Mouse (Mus musculus) C2C12 (cell line): ENCODE results near the gene Fbxo17. TPM values are rescaled to one million over a fixed set of nuclear protein-coding genes. Genes with fewer than 3 reads are reported as not detected.

Experiments
- H3K27me3 ChIP-seq: one replicate; pipeline ENCODE4 v1.6.1; 2011; ENCODE audit not compliant: control insufficient read depth, insufficient read depth, insufficient read length
- H3K36me3 ChIP-seq: one replicate; pipeline ENCODE4 v1.6.1; 2011; ENCODE audit not compliant: control insufficient read depth, insufficient read depth
- H3K4me3 ChIP-seq: one replicate; pipeline ENCODE4 v1.5.1; 2011; ENCODE audit warnings: mild to moderate bottlenecking, control low read depth; ENCODE audit not compliant: poor library complexity, insufficient read depth, severe bottlenecking
- H3K79me2 ChIP-seq: one replicate; pipeline ENCODE4 v1.6.1; 2011; ENCODE audit not compliant: control insufficient read depth, insufficient read depth
- H3K79me3 ChIP-seq: one replicate; pipeline ENCODE4 v1.6.1; 2011; ENCODE audit warnings: low read depth, control low read depth
- H3ac ChIP-seq: one replicate; pipeline ENCODE3; 2011; ENCODE audit warnings: low read depth; ENCODE audit not compliant: control insufficient read depth, insufficient read length
- CEBPB ChIP-seq: IDR thresholded peaks from one replicate; pipeline ENCODE4 v1.6.1; 2011; ENCODE audit warnings: low read depth, mild to moderate bottlenecking, control low read depth, moderate library complexity
- CTCF ChIP-seq: IDR thresholded peaks from one replicate; pipeline ENCODE4 v1.5.1; 2011; ENCODE audit not compliant: control insufficient read depth, insufficient read depth, insufficient read length
- FOSL1 ChIP-seq: IDR thresholded peaks from one replicate; pipeline ENCODE4 v1.8.0; 2011; ENCODE audit warnings: mild to moderate bottlenecking, low read length; ENCODE audit not compliant: poor library complexity, insufficient read depth, severe bottlenecking
- MAX ChIP-seq: IDR thresholded peaks from one replicate; pipeline ENCODE4 v1.6.1; 2011; ENCODE audit warnings: mild to moderate bottlenecking, control low read depth
- MYOD1 ChIP-seq: IDR thresholded peaks from one replicate; pipeline ENCODE4 v1.6.1; 2011; ENCODE audit warnings: low read depth; ENCODE audit not compliant: control insufficient read depth, insufficient read length
- MYOG ChIP-seq: IDR thresholded peaks from one replicate; pipeline ENCODE4 v1.6.1; 2011; ENCODE audit not compliant: control insufficient read depth, insufficient read length; ENCODE audit errors: extremely low read depth
- USF1 ChIP-seq: IDR thresholded peaks from one replicate; pipeline ENCODE4 v1.6.1; 2011; ENCODE audit warnings: low read depth, mild to moderate bottlenecking, control low read depth, moderate library complexity
- polyA plus RNA-seq: library from polyadenylated mRNA; unstranded; fragments of >200 nt; fragmentation: generic; extraction: Trizol; gene quantifications from one replicate; pipeline ENCODE4 v1.2.1, GENCODE M21; 2012; ENCODE audit warnings: missing spikeins

The Fbxo17 gene
- polyA plus RNA-seq, 1 experiment, result 9.8 TPM

GRCm38 (mm10) chr7:28780857-28781256, 64.3 kb downstream of the Fbxo17 start:
- TF ChIP-seq FOSL1, result no peak
- no peak for TF ChIP-seq USF1
- no peak for TF ChIP-seq MYOG
- no peak for TF ChIP-seq CEBPB
- no peak for TF ChIP-seq MAX
- no peak for TF ChIP-seq CTCF
- no peak for TF ChIP-seq MYOD1
- Histone ChIP-seq H3K79me3 (no peaks in the 10 kb centered on the region), H3K36me3 (no peaks in the 10 kb centered on the region), H3ac (no peak overlapping the region), H3K79me2 (no peaks in the 10 kb centered on the region), H3K27me3 (no peaks in the 10 kb centered on the region), H3K4me3 (no peak overlapping the region)

DNA sequence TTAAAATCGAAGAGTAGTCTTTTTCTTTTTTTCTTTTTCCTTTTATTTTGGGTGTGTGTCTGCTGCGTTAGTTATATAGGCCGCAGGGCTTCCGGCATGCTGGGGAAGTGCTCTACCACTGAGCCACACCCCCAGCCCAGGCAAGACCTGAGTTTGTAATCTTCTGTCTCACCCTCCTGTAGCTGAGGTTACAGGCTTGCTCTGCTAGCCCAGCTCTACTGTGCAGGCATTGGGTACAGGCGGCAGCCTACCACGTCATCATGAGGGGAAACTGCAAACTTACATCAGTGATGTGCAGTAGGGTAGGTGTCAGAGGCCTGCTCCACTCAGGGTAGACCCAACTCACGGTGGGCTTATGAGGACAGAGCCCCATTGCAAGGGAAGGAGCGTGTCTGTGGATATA, 64.7 kb downstream of the Fbxo17 start:
- no peaks in the 10 kb centered on the region for H3K36me3 ChIP-seq
- H3K79me3 ChIP-seq, result no peaks in the 10 kb centered on the region
- no peak overlapping the region for H3ac ChIP-seq
- H3K27me3 ChIP-seq, result no peaks in the 10 kb centered on the region
- H3K4me3 ChIP-seq, result no peak overlapping the region
- no peaks in the 10 kb centered on the region for H3K79me2 ChIP-seq
- TF ChIP-seq CEBPB (no peak), CTCF (no peak), MYOD1 (no peak), FOSL1 (no peak), MYOG (no peak), MAX (no peak), USF1 (no peak)

GRCm38 (mm10) chr7:28785161-28785560, 68.6 kb downstream of the Fbxo17 start:
- H3K79me2 ChIP-seq, result no peaks in the 10 kb centered on the region
- no peaks in the 10 kb centered on the region for H3K36me3 ChIP-seq
- TF ChIP-seq CTCF (no peak), CEBPB (no peak), FOSL1 (no peak), MYOG (no peak)

More at GRCm38 (mm10) chr7:28785161-28785560, 68.6 kb downstream of the Fbxo17 start:
- no peaks in the 10 kb centered on the region for H3K79me3 ChIP-seq
- no peaks in the 10 kb centered on the region for H3K27me3 ChIP-seq
- no peak overlapping the region for H3ac ChIP-seq
- no peak overlapping the region for H3K4me3 ChIP-seq

Other genes with a start within 250 kb of the Fbxo17 start
- not detected for gene Ifnl2, start 206.3 kb upstream of the Fbxo17 start, polyA plus RNA-seq
- gene Ifnl3, start 194.0 kb upstream of the Fbxo17 start, polyA plus RNA-seq, result not detected
- gene Sycn, start 175.9 kb upstream of the Fbxo17 start, polyA plus RNA-seq, result not detected
- not detected for gene Nccrp1, start 169.6 kb upstream of the Fbxo17 start, polyA plus RNA-seq
- gene Samd4b, start 118.7 kb upstream of the Fbxo17 start, polyA plus RNA-seq, result 42.6 TPM
- gene Pak4, start 118.6 kb upstream of the Fbxo17 start, polyA plus RNA-seq, result 33.4 TPM
- gene Acp7, start 85.5 kb upstream of the Fbxo17 start, polyA plus RNA-seq, result not detected
- 0.01 TPM for gene Fbxo27, start 24.0 kb upstream of the Fbxo17 start, polyA plus RNA-seq
- gene Mrps12, start 25.0 kb downstream of the Fbxo17 start, polyA plus RNA-seq, result 193 TPM
- 18.1 TPM for gene Sars2, start 25.2 kb downstream of the Fbxo17 start, polyA plus RNA-seq
- gene Ccer2, start 39.4 kb downstream of the Fbxo17 start, polyA plus RNA-seq, result not detected
- 48.9 TPM for gene Sirt2, start 49.9 kb downstream of the Fbxo17 start, polyA plus RNA-seq
- 45.1 TPM for gene Nfkbib, start 50.7 kb downstream of the Fbxo17 start, polyA plus RNA-seq
- 0.09 TPM for gene Rinl, start 72.2 kb downstream of the Fbxo17 start, polyA plus RNA-seq
- 303 TPM for gene Hnrnpl, start 91.7 kb downstream of the Fbxo17 start, polyA plus RNA-seq
- 106 TPM for gene Ech1, start 108.4 kb downstream of the Fbxo17 start, polyA plus RNA-seq
- 0.25 TPM for gene Lgals4, start 117.0 kb downstream of the Fbxo17 start, polyA plus RNA-seq
- 0.12 TPM for gene Lgals7, start 147.0 kb downstream of the Fbxo17 start, polyA plus RNA-seq
- 0.39 TPM for gene Capn12, start 164.6 kb downstream of the Fbxo17 start, polyA plus RNA-seq
- 465 TPM for gene Actn4, start 245.5 kb downstream of the Fbxo17 start, polyA plus RNA-seq